Mouse (Mus musculus) lung, postnatal 0 days (tissue): ENCODE data around the gene P2rx2. TPM values are rescaled to one million over a fixed set of nuclear protein-coding genes. Genes with fewer than 3 reads are reported as not detected.

Source experiments
- ATAC-seq: fragments of 200-750 bp; cut with Nextera tagmentation; 2 replicates; pipeline ENCODE4 v1.8.0; 2017; ENCODE audit warnings: moderate library complexity
- DNase-seq: peaks from one replicate; pipeline ENCODE4 v3.0.0-alpha.2; 2016; ENCODE audit warnings: low spot score
- H3K27ac ChIP-seq: fragments of 300-500 bp; sonication (generic); 2 replicates; pipeline ENCODE4 v1.5.1; 2014; ENCODE audit warnings: antibody characterized with exemption, mild to moderate bottlenecking, low read length, mixed read lengths
- H3K27me3 ChIP-seq: fragments of 300-500 bp; sonication (generic); replicated peaks from 2 replicates; pipeline ENCODE4 v1.6.1; 2014; ENCODE audit warnings: low read length, mixed read lengths; ENCODE audit not compliant: insufficient read depth
- H3K36me3 ChIP-seq: fragments of 300-500 bp; sonication (generic); 2 replicates; pipeline ENCODE4 v1.6.1; 2014; ENCODE audit warnings: low read length, mixed read lengths; ENCODE audit not compliant: insufficient read depth
- H3K4me1 ChIP-seq: fragments of 300-500 bp; sonication (generic); 2 replicates; pipeline ENCODE4 v1.6.1; 2014; ENCODE audit warnings: antibody characterized with exemption, low read depth, low read length, mixed read lengths; ENCODE audit not compliant: insufficient read depth
- H3K4me2 ChIP-seq: fragments of 300-500 bp; sonication (generic); replicated peaks from 2 replicates; pipeline ENCODE4 v1.6.1; 2014; ENCODE audit warnings: low read depth, mild to moderate bottlenecking, low read length, moderate library complexity, mixed read lengths
- H3K4me3 ChIP-seq: fragments of 300-500 bp; sonication (generic); 2 replicates; pipeline ENCODE4 v1.5.1; 2014; ENCODE audit warnings: low read depth, low read length
- H3K9ac ChIP-seq: fragments of 300-500 bp; sonication (generic); replicated peaks from 2 replicates; pipeline ENCODE4 v1.6.1; 2014; ENCODE audit warnings: low read depth, mild to moderate bottlenecking
- H3K9me3 ChIP-seq: fragments of 300-500 bp; sonication (generic); 2 replicates; pipeline ENCODE4 v1.6.1; 2016; ENCODE audit warnings: low read length, mixed read lengths
- CTCF ChIP-seq: IDR thresholded peaks from 2 replicates; pipeline ENCODE4 v1.5.1; 2016; ENCODE audit warnings: antibody characterized with exemption, mild to moderate bottlenecking
- EP300 ChIP-seq: IDR thresholded peaks from 2 replicates; pipeline ENCODE4 v1.6.1; 2016; ENCODE audit warnings: antibody characterized with exemption, mild to moderate bottlenecking, control low read depth
- WGBS: fragments of 180-500 bp; shearing (Covaris S2); extraction: QIAGEN DNeasy Blood & Tissue Kit; methylation state at CpG from one replicate; pipeline ENCODE4 v1.1.7; 2014; 5-methylcytosine and 5-hydroxymethylcytosine counted together
- polyA plus RNA-seq: library from polyadenylated mRNA; unstranded; fragments of >200 nt; fragmentation: Nextera tagmentation; extraction: Ambion mirVana; gene quantifications from 2 replicates; pipeline ENCODE4 v1.2.1, GENCODE M21; 2015

Gene P2rx2
- polyA plus RNA-seq, 1 experiment from 2014 or later, result 3.8 TPM

- 6% methylated on average over 39 of the region's 72 CpGs for WGBS
- H3K4me1 ChIP-seq, result 0 out of 2 replicates have a peak, but pooled peaks cover 3% of the 10 kb centered on the region
- H3K4me2 ChIP-seq, result peak overlapping the region; percentile 56
- no peaks in the 10 kb centered on the region for H3K27me3 ChIP-seq
- peak; percentile 93 for ATAC-seq
- peak; percentile 84 for DNase-seq
- H3K9ac ChIP-seq, result peak overlapping the region; percentile 24; the same call in 1 of the 2 replicates
- H3K36me3 ChIP-seq, result no peaks in the 10 kb centered on the region
- H3K9me3 ChIP-seq, result no peaks in the 10 kb centered on the region
- TF ChIP-seq EP300 (no peak), CTCF (peak; percentile 58)
- peak overlapping the region; percentile 37 for H3K4me3 ChIP-seq
- H3K27ac ChIP-seq, result no peak overlapping the region
Observed at GRCm38 (mm10) chr5:110363179-110363821, 20.3 kb upstream of the P2rx2 start.

DNA sequence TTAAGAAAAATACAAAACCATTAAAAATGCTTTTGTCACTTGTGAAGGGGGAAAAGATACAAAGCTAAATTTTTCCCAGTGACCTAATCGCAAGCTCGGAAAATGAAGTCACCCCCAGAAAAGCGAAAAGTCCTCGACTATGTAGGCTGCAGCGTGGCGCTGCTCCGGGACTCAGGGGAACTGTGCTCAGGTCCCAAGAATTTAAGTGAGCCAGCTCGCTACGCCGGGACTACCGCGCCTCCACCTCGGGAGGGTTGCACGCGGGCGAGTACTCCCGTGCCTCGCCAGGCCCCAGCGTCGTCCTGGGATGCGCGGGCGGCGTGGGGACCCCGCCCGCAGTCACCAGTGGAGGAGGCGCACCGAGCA is 19.8 kb upstream of the P2rx2 start:
- H3K9ac ChIP-seq, result no peak overlapping the region

GRCm38 (mm10) chr5:110361465-110361864 is 18.5 kb upstream of the P2rx2 start:
- H3K4me3 ChIP-seq, result no peak overlapping the region
- H3K4me1 ChIP-seq, result 0 out of 2 replicates have a peak, but pooled peaks cover 3% of the 10 kb centered on the region
- ATAC-seq (no peak), DNase-seq (no peak)
- H3K9ac ChIP-seq, result no peak overlapping the region
- no peak overlapping the region for H3K4me2 ChIP-seq
- H3K27ac ChIP-seq, result no peak overlapping the region
- no peak for TF ChIP-seq EP300
- TF ChIP-seq CTCF, result no peak
- no peaks in the 10 kb centered on the region for H3K36me3 ChIP-seq
- no peaks in the 10 kb centered on the region for H3K9me3 ChIP-seq
- H3K27me3 ChIP-seq, result no peaks in the 10 kb centered on the region
- 76% methylated on average over 6 of the region's 6 CpGs for WGBS

More for the DNA sequence above, 19.8 kb upstream of the P2rx2 start:
- Histone ChIP-seq H3K27ac (no peak overlapping the region), H3K27me3 (no peaks in the 10 kb centered on the region), H3K4me3 (peak overlapping the region; percentile 37), H3K4me2 (peak overlapping the region; percentile 56), H3K4me1 (0 out of 2 replicates have a peak, but pooled peaks cover 3% of the 10 kb centered on the region), H3K9me3 (no peaks in the 10 kb centered on the region), H3K36me3 (no peaks in the 10 kb centered on the region)
- TF ChIP-seq CTCF, result no peak
- no peak for TF ChIP-seq EP300
- peak; percentile 40 for ATAC-seq
- 6% methylated on average over 27 of the region's 28 CpGs for WGBS
- DNase-seq, result no peak

DNA sequence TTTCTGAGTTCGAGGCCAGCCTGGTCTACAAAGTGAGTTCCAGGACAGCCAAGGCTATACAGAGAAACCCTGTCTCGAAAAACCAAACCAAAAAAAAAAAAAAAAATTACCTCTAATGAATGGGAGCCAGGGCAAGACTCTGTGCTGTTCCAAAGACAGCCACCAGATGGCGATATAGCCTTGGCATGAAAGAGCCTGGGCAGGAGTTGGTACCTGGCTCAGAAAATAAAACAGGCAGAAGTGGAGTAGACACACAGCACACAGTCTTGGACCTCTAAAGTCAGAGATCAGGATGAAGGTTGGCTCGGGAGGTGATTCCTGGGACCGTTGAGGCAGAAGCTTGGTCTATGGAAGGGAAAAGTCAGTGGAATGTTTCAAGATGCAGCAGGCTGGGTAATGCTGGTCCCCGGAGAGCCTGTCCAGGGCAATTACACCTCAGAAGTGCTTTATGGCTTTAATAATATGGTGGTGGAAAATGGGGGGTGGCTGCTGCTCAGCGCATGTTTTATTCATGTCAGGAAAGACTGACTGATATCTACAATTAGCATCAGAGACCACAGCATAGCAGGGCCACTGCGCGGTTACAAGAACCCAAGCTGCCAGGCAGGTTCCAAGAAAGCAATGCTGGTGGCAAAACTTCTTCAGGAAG is 14.6 kb upstream of the P2rx2 start:
- Histone ChIP-seq H3K4me3 (no peak overlapping the region), H3K27ac (no peak overlapping the region), H3K9ac (no peak overlapping the region), H3K4me2 (no peak overlapping the region), H3K36me3 (no peaks in the 10 kb centered on the region), H3K27me3 (no peaks in the 10 kb centered on the region), H3K4me1 (no peaks in the 10 kb centered on the region), H3K9me3 (no peaks in the 10 kb centered on the region)
- TF ChIP-seq EP300 (no peak), CTCF (peak; percentile 88)
- DNase-seq (peak; percentile 81), ATAC-seq (peak; percentile 40)
- WGBS, result 46% methylated on average over 8 of the region's 9 CpGs

DNA sequence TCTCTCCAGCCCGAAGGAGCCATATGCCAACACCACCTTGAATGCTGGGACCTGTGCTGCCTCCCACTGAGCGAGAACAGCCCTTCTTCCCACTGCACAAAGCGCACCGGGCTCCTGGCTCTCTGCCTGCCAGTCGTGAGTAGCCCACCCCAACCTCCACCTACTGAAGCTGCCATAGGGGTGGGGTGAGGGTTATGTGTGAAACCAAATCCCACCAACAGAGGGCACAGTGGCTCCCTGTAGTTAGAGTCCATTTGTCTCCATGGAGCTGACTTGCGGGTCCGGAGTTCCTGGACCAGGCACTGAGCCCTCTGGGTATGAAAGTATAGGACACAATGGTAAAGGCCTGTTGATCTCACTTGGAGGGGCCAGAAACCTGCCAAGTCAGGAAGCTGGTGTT is 11.7 kb upstream of the P2rx2 start:
- peak; percentile 35 for DNase-seq
- Histone ChIP-seq H3K4me1 (no peaks in the 10 kb centered on the region), H3K4me3 (no peak overlapping the region), H3K36me3 (no peaks in the 10 kb centered on the region), H3K4me2 (no peak overlapping the region), H3K9me3 (no peaks in the 10 kb centered on the region), H3K9ac (no peak overlapping the region), H3K27ac (no peak overlapping the region), H3K27me3 (no peaks in the 10 kb centered on the region)
- ATAC-seq, result peak; percentile 35; the same call in 1 of the 2 replicates
- 15% methylated on average over 7 of the region's 7 CpGs for WGBS
- TF ChIP-seq CTCF (peak; percentile 67), EP300 (no peak)

- H3K27ac ChIP-seq, result no peak overlapping the region
- no peak overlapping the region for H3K4me3 ChIP-seq
- H3K27me3 ChIP-seq, result peaks cover 5% of the 10 kb centered on the region; the same call in 1 of the 2 replicates
- WGBS, result 82% methylated on average over 8 of the region's 8 CpGs
- peaks cover 8% of the 10 kb centered on the region for H3K4me1 ChIP-seq
- H3K9me3 ChIP-seq, result no peaks in the 10 kb centered on the region
- H3K4me2 ChIP-seq, result no peak overlapping the region
- no peak overlapping the region for H3K9ac ChIP-seq
- no peak for TF ChIP-seq EP300
- no peak for TF ChIP-seq CTCF
- DNase-seq (no peak), ATAC-seq (no peak)
- H3K36me3 ChIP-seq, result no peaks in the 10 kb centered on the region
Observed at GRCm38 (mm10) chr5:110347006-110347405, 4.0 kb upstream of the P2rx2 start.
